In the genomic region with DNA sequence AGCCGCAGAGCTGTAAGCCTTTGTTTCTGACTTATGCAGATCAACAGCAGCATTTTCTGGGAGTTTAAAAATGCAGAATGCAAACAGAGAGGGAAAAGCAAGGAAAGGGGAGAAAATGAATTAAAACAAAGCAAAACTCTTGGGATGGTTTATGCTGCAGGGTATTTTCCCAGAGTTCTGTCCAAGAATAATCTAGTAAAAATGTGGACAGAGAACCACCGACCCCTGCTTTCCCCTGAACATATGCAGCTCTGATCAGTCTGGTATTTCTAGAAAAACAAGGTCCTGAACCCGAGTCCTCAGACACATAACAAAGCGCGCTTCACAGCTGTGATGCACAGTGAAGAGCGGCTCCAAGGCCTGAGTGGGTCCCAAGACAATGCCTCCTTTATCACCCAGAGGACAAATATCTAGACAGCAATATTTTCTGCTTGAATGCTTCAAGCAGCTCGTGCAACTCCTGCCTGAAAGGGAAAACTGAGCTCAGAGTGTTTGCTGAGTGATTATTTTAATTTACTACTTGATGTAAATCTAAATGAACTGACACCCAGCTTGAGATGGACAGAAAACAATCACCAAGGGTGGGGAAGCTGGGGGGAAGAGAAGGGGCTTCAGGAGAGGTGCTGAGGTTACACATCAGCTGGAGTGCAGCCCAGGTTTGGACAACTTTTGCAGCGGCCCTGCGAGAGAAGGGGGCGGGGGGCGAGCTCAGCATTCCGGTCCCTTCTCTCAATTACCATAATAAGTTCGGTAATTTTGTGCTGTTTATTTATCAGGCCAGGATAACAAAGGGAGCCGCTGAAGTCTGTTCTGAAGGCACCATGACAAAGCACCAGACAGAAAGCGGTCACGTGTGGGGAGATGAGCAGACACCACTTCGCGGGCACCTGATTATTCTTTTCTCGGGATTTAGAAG, we compare ENCODE assay signal across 10 mouse cellular contexts.
DNase-seq lines count a peak whose midpoint lies in the region; ATAC-seq and TF ChIP-seq lines count a peak whose summit lies in the region.
"Had no signal": no experiment of that assay in that cellular context is flagged by ENCODE, and none has a peak within 500 bp of the region (broad histone marks: within the 10 kb centered on the region; RNA-seq: fewer than 3 reads in every experiment).

No protein-coding gene starts in this region.

- peaks cover 23% of the 10 kb centered on the region for H3K4me1 ChIP-seq in hindbrain, embryonic 14.5 days (replicated peaks; ENCODE audit: control insufficient read depth, insufficient read depth, low read length)
- H3K4me1 ChIP-seq in liver, postnatal 0 days (ENCODE audit: insufficient read depth) = no peaks in the 10 kb centered on the region
- no peaks in the 10 kb centered on the region; the same call in 1 of the 2 replicates for H3K4me1 ChIP-seq in stomach, postnatal 0 days (replicated peaks; ENCODE audit: control insufficient read depth, insufficient read depth)

- no peak for TF ChIP-seq CTCF in gastrocnemius, adult 2 months (IDR thresholded peaks at IDR 0.05)
- TF ChIP-seq CTCF in liver, postnatal 0 days (IDR thresholded peaks at IDR 0.05; ENCODE audit: low read depth) = no peak
- no peak for TF ChIP-seq CTCF in stomach, postnatal 0 days (IDR thresholded peaks at IDR 0.05; ENCODE audit: low read depth)

- intact Hi-C loops in gastrocnemius, adult 2 months (cut with DNase I) = no loop called here

- H3K36me3 ChIP-seq in hindbrain, embryonic 14.5 days (replicated peaks; ENCODE audit: control insufficient read depth, insufficient read depth) = no peaks in the 10 kb centered on the region
- no peaks in the 10 kb centered on the region for H3K36me3 ChIP-seq in liver, postnatal 0 days (replicated peaks; ENCODE audit: insufficient read depth, low read length)
- no peaks in the 10 kb centered on the region for H3K36me3 ChIP-seq in stomach, postnatal 0 days (ENCODE audit: control insufficient read depth, insufficient read depth, low read length)

- TF ChIP-seq EP300 in liver, postnatal 0 days (IDR thresholded peaks at IDR 0.05; ENCODE audit: low read depth) = no peak
- no peak for TF ChIP-seq EP300 in stomach, postnatal 0 days (optimal IDR thresholded peaks at IDR 0.05)

- H3K9ac ChIP-seq in hindbrain, embryonic 14.5 days = peak overlapping the region; percentile 58
- H3K9ac ChIP-seq in liver, postnatal 0 days (replicated peaks) = no peak overlapping the region
- H3K9ac ChIP-seq in stomach, postnatal 0 days (ENCODE audit: low read length) = no peak overlapping the region

- whole genome bisulfite sequencing in hindbrain, embryonic 14.5 days = 3% methylated on average over 19 of the region's 19 CpGs
- 27% methylated on average over 19 of the region's 19 CpGs for WGBS in liver, postnatal 0 days (ENCODE audit: insufficient replicate concordance)
- WGBS in stomach, postnatal 0 days = 13% methylated on average over 19 of the region's 19 CpGs

- peak overlapping the region; percentile 20; the same call in 1 of the 2 replicates for H3K4me3 ChIP-seq in gastrocnemius, adult 2 months
- peak overlapping the region; percentile 26 for H3K4me3 ChIP-seq in hindbrain, embryonic 14.5 days (replicated peaks; ENCODE audit: low read length)
- H3K4me3 ChIP-seq in liver, postnatal 0 days (ENCODE audit: low read depth, low read length) = 0 out of 2 replicates have a peak overlapping the region, but pooled peaks have one; percentile 13
- peak overlapping the region; percentile 24; the same call in 1 of the 2 replicates for H3K4me3 ChIP-seq in stomach, postnatal 0 days (ENCODE audit: low read depth, low read length)
- H3K4me3 ChIP-seq: erythroblast, embryonic 14.5 days; myocyte had no signal

- H3K27me3 ChIP-seq in hindbrain, embryonic 14.5 days (ENCODE audit: control insufficient read depth, insufficient read depth, low read length) = no peaks in the 10 kb centered on the region
- no peaks in the 10 kb centered on the region for H3K27me3 ChIP-seq in liver, postnatal 0 days (ENCODE audit: insufficient read depth, low read length)
- no peaks in the 10 kb centered on the region for H3K27me3 ChIP-seq in stomach, postnatal 0 days (ENCODE audit: control insufficient read depth, insufficient read depth, low read length)

- no peak for DNase-seq in gastrocnemius, adult 2 months
- no peak for DNase-seq in gastrocnemius, postnatal 25 days
- DNase-seq in brain, adult 2 months (ENCODE audit: low read depth, low spot score) = peak; percentile 65
- peak; percentile 59 for DNase-seq in hindbrain, embryonic 14.5 days (ENCODE audit: low spot score)
- DNase-seq in liver, postnatal 0 days = no peak
- no peak for DNase-seq in stomach, postnatal 0 days (ENCODE audit: low spot score)
- no peak for DNase-seq in natural killer cell, adult 2 months (ENCODE audit: low spot score in 2 of 2)
- no peak for DNase-seq in urinary bladder, postnatal 10 days (ENCODE audit: low spot score)

- peak overlapping the region; percentile 65 for H3K4me2 ChIP-seq in hindbrain, embryonic 14.5 days (replicated peaks)
- H3K4me2 ChIP-seq in liver, postnatal 0 days (ENCODE audit: low read depth, low read length) = peak overlapping the region; percentile 22; the same call in 1 of the 2 replicates
- H3K4me2 ChIP-seq in stomach, postnatal 0 days (replicated peaks; ENCODE audit: low read depth) = peak overlapping the region; percentile 53

- no peaks in the 10 kb centered on the region for H3K9me3 ChIP-seq in hindbrain, embryonic 14.5 days (ENCODE audit: control insufficient read depth, low read length)
- H3K9me3 ChIP-seq in liver, postnatal 0 days (ENCODE audit: low read length) = no peaks in the 10 kb centered on the region
- H3K9me3 ChIP-seq in stomach, postnatal 0 days (ENCODE audit: control insufficient read depth, low read length) = no peaks in the 10 kb centered on the region

- peak; percentile 84 for ATAC-seq in hindbrain, embryonic 14.5 days (ENCODE audit: low FRiP score)
- ATAC-seq in liver, postnatal 0 days = no peak
- no peak for ATAC-seq in stomach, postnatal 0 days (ENCODE audit: low FRiP score, low TSS enrichment)

- no peak overlapping the region for H3K27ac ChIP-seq in gastrocnemius, adult 2 months
- peak overlapping the region; percentile 58 for H3K27ac ChIP-seq in hindbrain, embryonic 14.5 days
- H3K27ac ChIP-seq in liver, postnatal 0 days (ENCODE audit: low read depth) = no peak overlapping the region
- no peak overlapping the region for H3K27ac ChIP-seq in stomach, postnatal 0 days (replicated peaks)

Comparison
In these comparisons a context has a peak if more than half of its experiments do, and no peak if none do; other contexts are left out.
1. DNase-seq: peak in brain, adult 2 months (single experiment) and hindbrain, embryonic 14.5 days (single experiment); none in gastrocnemius, adult 2 months (single experiment), gastrocnemius, postnatal 25 days (single experiment), liver, postnatal 0 days (single experiment), stomach, postnatal 0 days (single experiment), natural killer cell, adult 2 months (0 of 2) and urinary bladder, postnatal 10 days (single experiment).
2. Peak in every context shown above with its lines, with median percentiles within 50 percentile points of each other: H3K4me3 ChIP-seq and H3K4me2 ChIP-seq.